Mouse (Mus musculus) left cerebral cortex, postnatal 36 days (tissue): Measurements from ENCODE around the gene Tnrc18. TPM values are rescaled to one million over a fixed set of nuclear protein-coding genes. Genes with fewer than 3 reads are reported as not detected.

Experiments
- DNase-seq, 2 experiments: peaks; one replicate each; pipeline ENCODE4 v3.0.0; 2021 to 2022; ENCODE audit warnings: low spot score in 2 of 2, mixed read lengths in 1 of 2
- intact Hi-C: fragments of 180-260 bp; cut with DNase I; formaldehyde crosslinking; loops from one replicate; pipeline ENCODE4 v1.15.1; 2025
- total RNA-seq, 2 experiments: library from RNA; stranded (reverse); gene quantifications; 2 replicates each; pipeline ENCODE4 v1.2.3; 2021

The Tnrc18 gene
- total RNA-seq, 2 experiments from 2014 or later: 117 to 147 TPM

DNA sequence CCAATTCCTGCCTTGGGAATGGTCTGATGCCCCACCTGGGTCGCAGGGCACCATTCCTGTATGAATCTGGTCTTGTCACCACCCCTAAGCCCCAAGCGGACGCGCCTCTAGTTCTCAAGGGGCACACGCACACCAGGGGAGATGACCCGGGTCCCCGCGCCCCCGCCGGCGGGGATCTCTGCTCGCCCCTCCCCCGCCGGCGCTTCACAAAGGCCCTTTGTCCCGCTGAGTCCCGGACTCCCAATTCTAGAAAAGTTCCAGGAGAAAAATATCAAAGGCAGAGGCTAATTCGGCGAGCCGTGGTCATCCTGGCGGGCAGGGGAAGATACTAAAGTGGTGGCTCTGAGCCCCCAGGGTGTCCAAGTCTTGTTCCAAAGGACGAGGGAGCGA is 3.7 kb downstream of the Tnrc18 start:
- intact Hi-C loops: no loop called here
- DNase-seq: peak; percentile 16 to 32

DNA sequence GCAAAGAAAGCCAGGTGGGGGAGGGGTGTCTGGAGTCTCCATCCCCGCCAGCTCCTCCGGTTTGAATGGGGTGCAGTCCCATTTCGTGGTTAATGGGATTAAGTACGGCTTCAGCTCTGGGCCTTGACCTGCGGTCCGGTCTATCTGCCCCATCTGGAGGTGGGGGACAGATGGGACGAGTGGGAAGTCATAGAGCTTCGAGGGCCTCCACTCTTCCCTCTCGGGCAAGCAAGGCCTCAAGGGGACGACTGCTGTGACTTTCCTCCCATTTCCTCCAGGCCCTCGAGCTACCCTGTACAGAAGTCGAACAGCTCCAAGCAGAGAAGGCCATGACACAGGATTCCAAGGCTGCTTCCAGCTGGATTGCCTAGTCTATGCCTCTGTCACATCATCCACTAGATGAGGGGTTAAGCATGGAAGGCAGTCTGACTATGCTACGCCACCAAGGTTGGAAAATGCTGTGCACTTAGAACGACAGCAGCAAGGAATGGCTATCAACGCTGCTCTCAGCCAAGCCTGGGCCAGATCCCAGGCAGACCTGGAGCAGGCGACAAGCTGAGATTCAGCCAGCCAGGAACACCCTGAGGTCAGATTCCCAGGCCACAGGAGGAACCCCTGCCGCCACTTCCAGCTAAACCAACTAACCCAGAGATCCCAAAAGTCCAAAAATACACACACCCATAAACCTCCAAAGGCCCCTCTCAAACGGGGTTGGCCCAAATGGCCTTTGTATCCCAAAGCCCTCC is 4.3 kb downstream of the Tnrc18 start:
- peak; percentile 28 to 36 for DNase-seq
- intact Hi-C loops: no loop called here

DNA sequence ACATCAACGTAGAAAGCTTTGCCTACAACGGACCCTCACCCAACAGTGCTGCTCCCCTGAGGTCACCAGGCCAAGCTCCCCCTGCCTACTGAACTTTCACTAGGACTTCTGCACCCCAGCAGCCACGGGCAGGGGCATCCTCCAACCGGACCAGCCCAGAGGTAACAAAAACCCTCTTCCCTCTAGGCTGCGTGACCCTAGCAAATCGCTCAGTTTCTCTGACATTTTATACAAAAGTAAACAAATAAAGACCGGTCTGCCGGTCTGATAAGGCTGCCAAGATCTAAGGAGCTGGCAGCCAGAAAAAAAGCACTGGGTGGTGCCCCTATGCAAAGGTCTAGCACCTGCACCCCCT is 4.9 kb downstream of the Tnrc18 start:
- intact Hi-C loops: no loop called here
- no peak for DNase-seq

DNA sequence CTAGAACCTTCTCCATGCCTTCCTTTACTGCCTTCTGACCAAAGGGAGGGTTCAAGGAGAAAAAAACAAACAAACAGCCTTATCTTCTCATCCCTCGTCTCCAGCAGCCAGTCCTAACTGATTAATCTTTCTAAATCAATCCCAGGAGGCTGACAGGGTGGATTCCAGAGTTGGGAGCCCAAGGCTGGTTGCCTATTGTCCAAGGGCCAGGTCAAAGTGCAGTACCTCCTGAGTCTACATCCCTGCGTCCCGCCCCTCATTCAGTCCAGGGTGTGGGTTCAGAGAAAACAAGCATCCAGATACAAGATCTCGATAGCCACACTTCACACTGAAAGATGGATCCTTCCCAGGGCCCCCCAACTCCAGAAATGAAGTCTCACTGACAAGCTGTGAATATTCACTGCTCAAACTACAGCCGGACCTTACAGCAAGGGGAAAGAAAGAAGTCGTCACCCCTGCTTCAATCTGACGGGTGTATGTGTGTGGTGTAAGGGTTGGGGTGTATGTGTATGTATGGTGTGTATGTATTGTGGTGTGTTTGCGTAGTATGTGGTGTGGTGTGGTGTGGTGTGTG is 5.5 kb downstream of the Tnrc18 start:
- no peak for DNase-seq
- intact Hi-C loops: no loop called here

DNA sequence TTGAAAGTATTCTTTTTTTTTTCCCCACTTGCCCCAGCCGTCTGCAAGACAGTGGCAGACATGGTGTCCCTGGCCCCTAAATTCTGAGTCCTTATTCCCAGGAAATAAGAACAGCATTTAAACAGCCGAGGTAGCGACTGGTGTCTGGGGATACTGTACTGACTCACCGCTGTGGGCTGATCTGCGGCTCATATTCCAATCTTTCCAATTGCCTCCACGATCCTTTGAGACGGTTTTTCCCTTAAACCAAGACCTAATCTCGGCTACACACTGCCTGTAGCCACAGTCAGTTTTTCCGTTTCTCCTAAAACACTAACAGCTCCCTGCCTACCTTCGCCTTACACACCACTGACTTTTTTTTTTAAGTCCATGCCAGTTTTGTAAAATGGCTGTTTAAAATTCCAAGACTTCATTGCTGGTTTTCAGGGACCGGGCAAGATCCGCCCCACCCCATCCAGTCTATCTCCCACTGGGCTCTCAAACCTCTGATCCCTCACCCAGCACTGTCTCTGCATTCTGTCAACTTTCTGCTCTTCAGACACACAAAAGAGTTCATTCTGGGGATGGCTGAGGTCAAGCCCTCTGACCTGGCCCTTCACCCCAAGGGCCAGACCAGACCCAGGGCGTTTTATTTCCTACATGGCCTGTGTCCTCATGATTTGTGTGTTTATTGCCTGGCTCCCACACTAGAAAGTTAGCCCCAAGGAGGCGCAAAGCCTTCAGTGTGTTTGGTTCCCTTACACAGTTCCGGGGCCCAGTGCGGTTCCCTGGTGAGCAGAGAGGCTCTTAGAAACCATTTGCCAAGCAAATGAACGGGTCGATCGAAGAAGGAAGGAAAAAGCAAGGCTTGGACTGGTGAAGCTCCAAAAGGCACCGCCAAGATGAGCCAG is 6.5 kb downstream of the Tnrc18 start:
- no peak for DNase-seq
- intact Hi-C loops: no loop called here

DNA sequence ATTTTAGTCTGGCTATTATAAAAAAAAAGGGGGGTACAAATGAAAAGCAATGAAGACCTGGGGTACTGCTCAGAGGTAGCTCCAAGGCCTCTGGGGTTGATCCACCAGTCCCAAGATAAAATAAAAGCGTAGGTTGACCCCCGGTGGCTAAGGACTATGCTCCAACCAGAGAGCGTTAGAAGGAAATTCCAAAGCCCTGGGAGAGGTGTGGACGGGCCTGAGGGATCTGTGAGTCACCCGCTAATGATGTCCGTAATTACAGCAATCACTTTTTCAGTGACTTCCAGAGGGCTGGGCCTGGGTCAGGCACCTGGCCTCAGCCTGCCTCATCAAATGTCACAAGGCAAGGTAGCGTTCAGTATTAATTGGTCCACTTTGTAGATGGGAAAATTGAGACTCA is 9.8 kb downstream of the Tnrc18 start:
- intact Hi-C loops: no loop called here
- DNase-seq: no peak

DNA sequence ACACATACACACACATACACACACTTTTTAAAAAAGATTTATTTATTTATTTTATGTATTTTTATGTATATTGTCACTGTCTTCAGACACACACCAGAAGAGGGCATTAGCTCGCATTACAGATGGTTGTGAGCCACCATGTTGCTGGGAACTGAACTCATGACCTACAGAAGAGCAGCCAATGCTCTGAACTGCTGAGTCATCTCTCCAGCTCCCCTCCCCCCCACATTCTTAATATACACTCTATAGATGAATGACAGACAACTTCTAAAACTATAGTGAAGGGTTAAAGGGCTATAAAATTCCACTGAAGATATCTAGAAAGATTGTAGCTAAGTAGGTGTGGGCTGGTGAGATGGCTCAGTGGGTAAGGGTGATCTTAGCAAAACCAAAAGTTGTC is 13.7 kb downstream of the Tnrc18 start:
- no peak for DNase-seq
- intact Hi-C loops: no loop called here

DNA sequence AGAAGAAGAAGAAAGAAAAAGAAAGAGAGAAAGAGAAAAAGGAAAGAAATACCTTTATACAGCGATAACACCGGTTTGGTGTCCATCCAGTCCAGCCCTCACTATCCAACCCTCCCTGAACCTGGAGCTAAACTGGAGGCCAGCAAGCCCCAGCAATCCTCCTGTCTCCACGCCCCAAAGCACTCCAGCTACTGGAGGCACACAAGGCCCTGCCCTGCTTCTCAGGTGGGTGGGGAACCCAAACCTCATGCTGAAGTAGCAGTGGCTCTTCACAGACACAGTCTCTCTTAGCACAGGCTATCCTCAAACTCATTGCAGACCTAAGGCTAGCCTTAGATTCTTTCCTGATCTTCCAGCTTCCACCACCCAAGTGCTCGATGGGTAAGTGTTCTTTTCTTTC is 14.6 kb downstream of the Tnrc18 start:
- intact Hi-C loops: no loop called here
- DNase-seq: no peak

DNA sequence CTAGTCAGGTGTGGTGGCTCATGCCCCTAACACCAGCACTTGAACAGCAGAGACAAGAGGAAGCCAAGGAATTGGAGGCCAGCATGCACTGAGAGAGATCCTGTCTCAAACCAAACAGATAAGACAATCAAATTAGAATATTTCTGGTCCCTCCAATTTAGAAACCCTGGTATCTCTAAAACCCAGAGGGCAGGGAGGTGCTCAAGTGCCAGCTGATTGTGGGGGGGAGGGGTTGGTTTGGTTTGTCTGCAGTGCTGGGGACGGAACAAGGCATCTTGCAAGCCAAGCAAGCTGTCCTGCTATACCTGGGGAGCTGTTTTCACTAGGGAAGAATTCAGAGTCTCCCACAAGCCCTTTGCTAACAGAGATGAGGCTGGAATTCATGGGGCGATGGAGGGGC is 15.5 kb downstream of the Tnrc18 start:
- intact Hi-C loops: no loop called here
- no peak for DNase-seq

DNA sequence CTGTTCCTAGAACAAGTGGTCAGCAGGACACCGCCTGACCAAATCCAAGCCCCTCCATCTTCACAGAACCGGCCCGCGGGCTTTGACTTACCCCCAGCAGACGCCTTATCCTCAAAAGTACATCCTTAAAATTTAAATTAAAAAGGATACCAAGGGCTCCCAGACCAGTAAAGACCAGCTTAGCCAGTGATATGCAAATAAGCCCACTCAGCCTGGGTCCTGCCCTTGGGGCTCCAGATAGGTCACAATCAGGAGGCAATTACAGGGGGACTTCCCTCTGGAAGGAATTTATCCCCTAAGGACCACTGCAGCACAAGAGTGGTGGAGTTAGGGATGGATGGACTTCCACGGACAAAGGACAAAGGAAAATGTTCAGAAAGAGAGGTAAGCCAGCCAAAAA is 16.8 kb downstream of the Tnrc18 start:
- no peak for DNase-seq
- intact Hi-C loops: no loop called here

DNA sequence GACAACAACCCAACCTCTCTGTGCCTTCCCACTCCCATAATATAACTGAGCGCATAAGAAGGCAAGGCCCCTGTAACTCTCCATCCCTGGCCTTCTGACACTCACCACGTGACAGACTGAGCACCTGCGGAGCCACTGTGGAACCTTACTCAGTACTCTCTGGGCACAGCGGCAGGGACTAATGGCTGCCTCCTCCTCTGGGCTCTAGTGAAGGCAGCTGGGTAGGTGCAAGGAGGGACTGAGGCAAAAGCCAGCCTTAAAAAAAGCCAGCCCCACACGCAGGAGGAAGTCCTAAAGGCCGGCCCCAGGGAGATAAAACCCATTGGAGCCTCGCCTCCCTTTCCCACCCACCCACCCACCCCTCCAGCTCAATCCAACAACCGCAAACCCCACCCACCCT is 17.3 kb downstream of the Tnrc18 start:
- intact Hi-C loops: no loop called here
- DNase-seq: no peak

DNA sequence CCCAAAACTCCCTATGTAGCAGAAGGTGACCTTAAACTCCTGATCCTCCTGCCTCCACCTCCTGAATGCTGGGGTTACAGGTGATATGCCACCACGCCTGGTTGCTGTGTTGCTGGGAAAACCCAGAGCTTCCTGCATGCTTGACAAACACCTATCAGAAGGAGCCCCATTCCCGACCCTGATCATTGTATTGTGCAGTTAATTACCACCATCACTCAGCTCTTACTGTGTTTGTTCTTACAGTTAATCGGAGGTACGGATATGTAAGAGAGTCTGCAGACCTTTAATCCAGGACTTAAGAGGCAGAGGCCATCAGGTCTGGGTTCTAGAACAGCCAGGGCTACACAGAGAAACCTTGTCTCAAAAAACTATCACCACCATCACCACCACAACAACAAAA is 18.2 kb downstream of the Tnrc18 start:
- DNase-seq: no peak
- intact Hi-C loops: no loop called here

DNA sequence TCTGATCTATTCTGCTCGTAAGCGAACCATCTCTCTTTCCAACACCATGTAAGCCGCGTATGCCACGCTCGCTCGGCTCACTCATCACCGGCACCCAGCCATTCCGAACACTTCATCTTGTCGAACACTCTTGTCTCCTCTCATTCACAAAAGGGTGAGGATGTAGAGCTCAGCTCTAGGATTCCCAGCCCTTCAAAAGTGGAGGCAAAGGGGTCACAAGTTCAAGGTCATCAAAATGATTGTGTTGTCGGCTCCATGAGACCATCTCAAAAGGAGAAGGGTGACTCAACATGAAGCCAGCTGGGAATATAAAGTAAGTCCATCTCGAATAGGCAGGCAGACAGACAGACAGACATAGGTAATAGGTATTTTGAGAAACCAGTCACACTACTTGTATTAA is 19.3 kb downstream of the Tnrc18 start:
- DNase-seq: no peak
- intact Hi-C loops: no loop called here

DNA sequence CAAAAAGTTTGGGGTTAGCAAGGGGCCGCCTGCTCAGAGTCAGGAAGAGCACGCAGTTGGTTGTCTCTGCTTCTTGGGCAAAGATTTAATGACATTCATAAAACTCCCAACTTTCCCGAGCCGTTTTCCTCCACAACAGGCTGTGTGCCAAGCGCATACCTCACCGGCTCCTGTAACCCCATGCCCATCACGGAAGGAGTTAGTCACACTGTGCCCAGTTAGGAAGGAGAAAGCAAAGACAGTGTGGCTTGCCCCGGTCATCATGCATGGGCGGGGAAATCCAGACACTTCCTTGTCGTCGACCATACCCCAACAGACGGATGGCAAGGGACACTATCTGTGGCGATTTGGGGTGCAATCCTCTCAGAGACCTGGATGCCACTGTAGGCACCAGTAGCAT is 19.8 kb downstream of the Tnrc18 start:
- intact Hi-C loops: no loop called here
- DNase-seq: no peak

DNA sequence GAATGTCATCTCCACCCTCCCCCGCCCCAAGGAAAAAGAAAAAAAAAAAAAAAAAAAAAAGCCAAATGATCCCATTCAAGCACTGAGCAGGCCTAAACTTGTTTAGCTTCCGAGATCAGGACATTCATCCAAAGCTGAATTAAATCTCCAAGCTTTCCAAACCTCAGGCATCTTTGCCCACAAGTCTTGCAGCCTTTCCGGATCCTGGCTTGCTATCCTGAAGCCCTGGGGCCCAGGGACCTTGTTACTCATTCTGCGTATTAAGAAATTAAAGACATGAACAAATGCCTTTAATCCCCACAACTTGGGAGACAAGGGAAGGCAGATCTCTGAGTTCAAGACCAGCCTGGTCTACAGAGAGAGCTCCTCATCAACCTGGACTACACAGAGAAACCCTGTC is 20.5 kb downstream of the Tnrc18 start:
- no peak for DNase-seq
- intact Hi-C loops: no loop called here

DNA sequence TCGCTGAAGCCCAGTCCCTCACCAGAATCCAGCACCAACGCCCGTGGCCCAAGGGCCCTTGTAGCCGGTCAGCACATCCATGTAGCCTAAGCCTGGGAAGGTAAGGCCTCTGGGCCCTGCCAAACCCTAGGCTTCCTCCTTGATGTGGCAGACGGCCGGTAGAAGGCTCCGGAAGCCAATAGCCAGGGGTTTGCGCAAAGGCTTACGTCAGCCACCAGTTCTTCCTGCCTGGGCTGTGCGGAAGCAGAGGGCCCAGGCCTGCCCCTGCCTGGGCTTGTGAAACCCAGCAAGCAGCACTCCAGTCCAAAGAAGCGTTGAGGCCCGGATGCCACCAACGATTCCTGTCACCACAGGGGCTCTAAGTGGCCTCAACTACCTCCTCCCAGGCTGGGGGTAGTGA is 22.9 kb downstream of the Tnrc18 start:
- DNase-seq: no peak

DNA sequence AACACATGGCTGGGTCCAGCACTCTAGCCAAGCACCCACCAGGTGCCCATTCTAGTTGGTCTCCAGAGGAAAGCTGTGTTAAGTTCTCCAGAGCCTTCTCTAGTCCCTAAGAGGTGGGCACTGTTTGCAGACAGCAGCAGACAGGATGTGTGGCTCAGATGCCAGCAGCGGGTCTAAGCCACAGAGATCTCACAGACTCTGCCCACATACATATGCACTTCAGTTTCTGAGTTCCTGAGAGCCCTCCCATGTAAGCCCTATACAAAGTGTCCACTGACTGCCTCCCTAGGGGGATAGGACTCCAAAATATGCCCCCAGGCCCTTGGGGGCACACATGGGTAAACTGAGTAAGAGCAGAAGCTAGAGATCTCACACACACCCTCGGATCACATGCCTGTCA is 23.3 kb downstream of the Tnrc18 start:
- no peak for DNase-seq
- intact Hi-C loops: no loop called here

More for the DNA sequence above, 22.9 kb downstream of the Tnrc18 start:
- intact Hi-C loops: no loop called here

DNA sequence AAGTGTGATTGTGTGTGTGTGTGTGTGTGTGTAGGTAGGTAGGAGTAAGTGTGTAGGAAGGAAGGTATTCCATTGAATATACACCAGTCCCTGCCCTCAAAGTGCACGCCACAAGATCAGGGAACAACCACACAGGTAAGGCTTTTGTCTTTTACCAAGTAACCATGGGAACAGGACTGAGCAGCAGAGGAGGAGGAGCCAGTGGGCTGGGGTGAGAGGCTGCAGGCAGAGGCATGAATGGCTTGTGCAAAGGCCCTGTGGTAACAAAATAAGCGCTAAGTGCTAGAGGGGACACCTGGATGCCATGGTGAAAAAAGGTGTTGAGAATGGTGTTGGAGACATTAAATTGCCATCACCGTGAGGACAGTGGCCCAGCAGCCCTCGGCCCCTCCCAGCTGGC is 24.9 kb downstream of the Tnrc18 start:
- no peak for DNase-seq
- intact Hi-C loops: no loop called here

DNA sequence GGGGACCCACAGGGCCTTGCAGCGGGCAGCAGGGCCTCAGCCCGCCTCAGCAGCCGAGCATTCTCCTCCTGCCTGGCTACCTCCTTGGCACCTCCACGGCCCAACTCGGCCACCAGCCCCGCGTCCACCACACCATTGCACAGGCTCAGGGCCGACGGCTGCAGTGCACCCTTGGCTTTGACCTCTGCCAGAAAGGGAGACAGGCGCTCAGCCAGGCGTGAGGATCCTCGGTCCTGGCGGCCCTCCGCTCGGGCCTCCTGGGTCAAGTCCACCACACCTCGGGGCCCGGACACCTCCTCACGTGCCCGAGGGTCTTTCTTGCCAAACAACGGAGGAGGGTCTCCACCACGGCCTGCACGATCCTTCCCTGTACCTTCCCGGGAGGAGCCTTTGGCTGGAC is 29.2 kb downstream of the Tnrc18 start:
- no peak for DNase-seq
- intact Hi-C loops: no loop called here

DNA sequence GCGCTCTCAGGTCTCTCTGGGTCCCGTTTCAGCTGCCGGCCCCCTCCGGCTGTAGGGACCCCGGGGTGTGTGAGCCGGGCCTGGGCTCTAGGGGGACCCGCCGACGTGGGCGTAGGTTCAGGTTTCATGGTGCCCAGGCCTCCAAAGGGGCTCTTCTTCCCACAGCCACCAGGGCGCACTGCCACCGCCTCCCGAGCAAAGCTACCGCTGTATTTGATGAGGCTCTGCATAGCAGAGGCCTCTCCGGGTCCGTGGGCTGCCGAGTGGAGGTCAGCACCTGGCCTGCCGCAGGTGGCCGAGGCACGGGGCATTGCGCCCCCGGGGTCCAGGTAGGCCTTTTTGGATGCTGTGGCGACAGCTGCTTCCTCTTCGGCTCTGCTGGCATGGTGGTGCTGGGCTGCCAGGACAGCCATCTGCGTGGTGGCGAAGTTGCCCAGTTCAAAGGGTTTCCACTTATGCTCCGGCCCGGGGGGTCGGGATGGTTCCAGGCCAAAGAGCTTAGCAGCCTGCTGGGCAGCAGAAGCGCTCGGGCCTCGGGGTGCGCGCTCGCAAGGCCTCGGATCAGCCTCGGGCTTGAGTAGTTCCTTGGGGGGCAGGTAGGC is 30.1 kb downstream of the Tnrc18 start:
- no peak for DNase-seq
- intact Hi-C loops: no loop called here

DNA sequence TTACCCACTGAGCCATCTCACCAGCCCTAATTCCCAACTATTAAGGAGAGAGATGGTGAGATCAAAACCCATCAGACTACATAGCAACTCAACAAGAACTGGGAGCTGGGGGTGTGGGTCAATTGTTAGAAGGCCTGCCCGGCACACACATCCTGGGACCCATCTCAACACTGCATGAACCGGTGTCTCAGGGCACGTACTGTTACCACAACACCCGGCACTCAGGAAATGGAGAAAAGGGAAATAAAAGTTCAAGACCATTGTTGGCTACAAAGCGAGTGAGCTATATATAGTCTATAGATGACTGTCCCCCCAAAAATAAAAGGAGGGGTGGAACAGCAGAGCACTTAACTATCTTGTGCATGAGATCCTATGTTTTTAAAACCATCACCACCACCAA is 30.8 kb downstream of the Tnrc18 start:
- intact Hi-C loops: no loop called here
- no peak for DNase-seq
